Mouse (Mus musculus): ENCODE measurements at regions not wholly inside any gene's neighbourhood (a gene's known extent, or its start where the extent isn't known, plus 50 kb on each side); places are given as distances from the start of the nearest gene placed in this dataset.
A peak's percentile ranks its signal among the peaks of the same experiment; 100 is the strongest.

- H3K9ac ChIP-seq, result no peak overlapping the region
- no peak overlapping the region for H3K27ac ChIP-seq (ENCODE audit: low read depth, low read length)
- ATAC-seq (no peak), DNase-seq (no peak)
- WGBS, result 5% methylated on average over 2 of the region's 2 CpGs
- no peaks in the 10 kb centered on the region for H3K27me3 ChIP-seq (ENCODE audit: insufficient read depth, low read length)
- no peaks in the 10 kb centered on the region for H3K9me3 ChIP-seq (ENCODE audit: low read length)
- H3K4me3 ChIP-seq (ENCODE audit: low read depth, low read length), result no peak overlapping the region
- H3K4me1 ChIP-seq (ENCODE audit: insufficient read depth), result no peaks in the 10 kb centered on the region
- H3K36me3 ChIP-seq (ENCODE audit: insufficient read depth), result no peaks in the 10 kb centered on the region
- H3K4me2 ChIP-seq (ENCODE audit: low read depth), result no peak overlapping the region
- TF ChIP-seq CTCF (IDR thresholded peaks at IDR 0.05; ENCODE audit: low read depth), result no peak
Observed at GRCm38 (mm10) chr14:92958138-92958537, 932.3 kb downstream of the Pcdh9 start.

- no peaks in the 10 kb centered on the region for H3K27me3 ChIP-seq (ENCODE audit: insufficient read depth, low read length)
- H3K9ac ChIP-seq, result no peak overlapping the region
- H3K4me2 ChIP-seq (ENCODE audit: low read depth), result no peak overlapping the region
- no peaks in the 10 kb centered on the region for H3K4me1 ChIP-seq (ENCODE audit: insufficient read depth)
- ATAC-seq, result peak; percentile 79
- 74% methylated on average over 3 of the region's 3 CpGs for WGBS
- H3K9me3 ChIP-seq (ENCODE audit: low read length), result no peaks in the 10 kb centered on the region
- no peak for TF ChIP-seq CTCF (IDR thresholded peaks at IDR 0.05; ENCODE audit: low read depth)
- H3K4me3 ChIP-seq (ENCODE audit: low read depth, low read length), result no peak overlapping the region
- H3K36me3 ChIP-seq (ENCODE audit: insufficient read depth), result no peaks in the 10 kb centered on the region
- peak; percentile 56 for DNase-seq
- H3K27ac ChIP-seq (ENCODE audit: low read depth, low read length), result no peak overlapping the region
Observed at GRCm38 (mm10) chr14:92955485-92955884, 935.0 kb downstream of the Pcdh9 start.

DNA sequence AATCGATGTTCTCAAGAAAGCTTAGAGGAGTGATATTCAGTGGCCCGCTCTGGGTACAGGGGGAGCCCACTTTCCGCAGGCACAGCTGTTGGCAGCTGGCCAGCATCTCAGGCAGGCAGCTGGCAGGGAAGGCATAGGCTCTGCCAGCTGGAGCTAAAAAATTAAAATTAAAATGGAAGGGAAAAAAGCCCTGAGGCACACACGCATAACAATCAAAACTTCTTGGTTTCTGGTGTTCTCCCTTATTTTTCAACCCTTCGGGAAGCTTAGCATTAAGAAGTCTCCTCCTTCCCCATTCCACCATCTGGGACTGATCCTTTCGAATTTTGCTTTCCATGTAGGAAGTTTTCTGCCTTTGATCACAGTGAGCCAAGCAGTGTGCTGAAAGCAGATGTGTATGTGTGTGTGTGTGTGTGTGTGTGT lies 982.8 kb downstream of the Pcdh9 start:
- Histone ChIP-seq H3K27ac (ENCODE audit: low read depth, low read length) (no peak overlapping the region), H3K4me3 (ENCODE audit: low read depth, low read length) (no peak overlapping the region), H3K4me1 (ENCODE audit: insufficient read depth) (no peaks in the 10 kb centered on the region), H3K9me3 (ENCODE audit: low read length) (no peaks in the 10 kb centered on the region), H3K4me2 (ENCODE audit: low read depth) (no peak overlapping the region), H3K9ac (no peak overlapping the region), H3K36me3 (ENCODE audit: insufficient read depth) (no peaks in the 10 kb centered on the region), H3K27me3 (ENCODE audit: insufficient read depth, low read length) (no peaks in the 10 kb centered on the region)
- DNase-seq (peak; percentile 59), ATAC-seq (peak; percentile 71)
- no peak for TF ChIP-seq CTCF (IDR thresholded peaks at IDR 0.05; ENCODE audit: low read depth)
- WGBS, result 24% methylated on average over 6 of the region's 6 CpGs

GRCm38 (mm10) chr14:92874548-92874947 lies 1015.9 kb downstream of the Pcdh9 start:
- Histone ChIP-seq H3K4me1 (ENCODE audit: insufficient read depth) (no peaks in the 10 kb centered on the region), H3K9ac (no peak overlapping the region), H3K4me3 (ENCODE audit: low read depth, low read length) (no peak overlapping the region), H3K4me2 (ENCODE audit: low read depth) (no peak overlapping the region), H3K36me3 (ENCODE audit: insufficient read depth) (no peaks in the 10 kb centered on the region), H3K9me3 (ENCODE audit: low read length) (no peaks in the 10 kb centered on the region), H3K27ac (ENCODE audit: low read depth, low read length) (no peak overlapping the region), H3K27me3 (ENCODE audit: insufficient read depth, low read length) (no peaks in the 10 kb centered on the region)
- ATAC-seq, result no peak
- 75% methylated on average over 7 of the region's 7 CpGs for WGBS
- no peak for DNase-seq
- TF ChIP-seq CTCF (IDR thresholded peaks at IDR 0.05; ENCODE audit: low read depth), result no peak

- Histone ChIP-seq H3K9me3 (ENCODE audit: low read length) (no peaks in the 10 kb centered on the region), H3K4me1 (ENCODE audit: insufficient read depth) (no peaks in the 10 kb centered on the region)
- WGBS, result 59% methylated on average over 2 of the region's 2 CpGs
Observed at GRCm38 (mm10) chr14:92866462-92866861, 1024.0 kb downstream of the Pcdh9 start.

GRCm38 (mm10) chr14:92862942-92863341 lies 1027.5 kb downstream of the Pcdh9 start:
- no peak for TF ChIP-seq CTCF (IDR thresholded peaks at IDR 0.05; ENCODE audit: low read depth)
- no peak overlapping the region for H3K4me2 ChIP-seq (ENCODE audit: low read depth)
- ATAC-seq, result no peak
- no peaks in the 10 kb centered on the region for H3K36me3 ChIP-seq (ENCODE audit: insufficient read depth)
- no peak overlapping the region for H3K27ac ChIP-seq (ENCODE audit: low read depth, low read length)
- 19% methylated on average over 2 of the region's 2 CpGs for WGBS
- no peaks in the 10 kb centered on the region for H3K4me1 ChIP-seq (ENCODE audit: insufficient read depth)
- H3K9me3 ChIP-seq (ENCODE audit: low read length), result no peaks in the 10 kb centered on the region
- no peak for DNase-seq
- H3K9ac ChIP-seq, result no peak overlapping the region
- no peaks in the 10 kb centered on the region for H3K27me3 ChIP-seq (ENCODE audit: insufficient read depth, low read length)
- H3K4me3 ChIP-seq (ENCODE audit: low read depth, low read length), result no peak overlapping the region

More at GRCm38 (mm10) chr14:92866462-92866861, 1024.0 kb downstream of the Pcdh9 start:
- H3K9ac ChIP-seq, result no peak overlapping the region
- TF ChIP-seq CTCF (IDR thresholded peaks at IDR 0.05; ENCODE audit: low read depth), result no peak
- no peak for DNase-seq
- no peak overlapping the region for H3K27ac ChIP-seq (ENCODE audit: low read depth, low read length)
- H3K27me3 ChIP-seq (ENCODE audit: insufficient read depth, low read length), result no peaks in the 10 kb centered on the region
- H3K4me2 ChIP-seq (ENCODE audit: low read depth), result no peak overlapping the region
- no peaks in the 10 kb centered on the region for H3K36me3 ChIP-seq (ENCODE audit: insufficient read depth)
- ATAC-seq, result no peak
- no peak overlapping the region for H3K4me3 ChIP-seq (ENCODE audit: low read depth, low read length)

DNA sequence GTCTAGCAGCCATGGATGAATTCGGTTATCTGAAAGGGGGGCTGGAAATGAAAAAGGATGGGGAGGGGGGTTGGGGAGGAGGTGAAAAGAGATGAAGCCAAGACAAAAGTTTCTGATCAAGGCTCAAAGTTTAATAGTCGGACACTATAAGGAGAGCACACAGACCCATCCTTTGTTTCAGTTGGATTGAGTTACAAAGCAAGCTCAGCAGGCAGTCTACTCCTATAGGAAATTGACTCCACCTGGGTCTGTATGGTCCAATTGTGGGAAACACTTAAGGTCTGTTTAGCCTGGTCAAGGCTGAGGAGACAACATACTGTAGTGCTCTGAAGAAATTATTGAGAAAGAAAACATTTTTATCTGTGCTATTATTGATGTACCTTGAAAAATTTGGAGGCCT lies 1029.8 kb downstream of the Pcdh9 start:
- H3K4me2 ChIP-seq (ENCODE audit: low read depth), result no peak overlapping the region
- no peak overlapping the region for H3K27ac ChIP-seq (ENCODE audit: low read depth, low read length)
- no peaks in the 10 kb centered on the region for H3K36me3 ChIP-seq (ENCODE audit: insufficient read depth)
- no peaks in the 10 kb centered on the region for H3K9me3 ChIP-seq (ENCODE audit: low read length)
- WGBS, result 46% methylated on average over 2 of the region's 2 CpGs
- no peaks in the 10 kb centered on the region for H3K4me1 ChIP-seq (ENCODE audit: insufficient read depth)
- no peak for ATAC-seq
- H3K4me3 ChIP-seq (ENCODE audit: low read depth, low read length), result no peak overlapping the region
- no peak for DNase-seq
- no peaks in the 10 kb centered on the region for H3K27me3 ChIP-seq (ENCODE audit: insufficient read depth, low read length)
- no peak overlapping the region for H3K9ac ChIP-seq
- TF ChIP-seq CTCF (IDR thresholded peaks at IDR 0.05; ENCODE audit: low read depth), result no peak

DNA sequence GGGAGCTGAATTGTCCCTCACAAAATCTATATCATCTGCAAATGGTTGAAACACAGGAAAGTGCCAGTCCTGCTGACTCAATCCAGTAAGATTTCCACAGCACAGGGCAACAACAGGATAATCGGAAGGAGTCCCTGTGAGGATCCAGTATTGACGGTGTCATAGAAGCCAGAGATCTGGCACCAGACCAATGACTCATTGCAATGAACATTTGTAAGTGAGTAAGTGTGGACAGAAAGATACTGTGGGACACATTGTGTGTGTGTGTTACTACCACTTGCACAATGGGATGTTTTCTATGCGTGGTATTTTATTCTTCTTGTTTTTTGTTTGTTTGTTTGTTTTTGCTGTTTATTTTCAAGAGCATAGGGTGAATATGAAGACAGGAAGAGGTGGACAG lies 1056.8 kb downstream of the Pcdh9 start:
- 90% methylated on average over 3 of the region's 3 CpGs for WGBS
- Histone ChIP-seq H3K27me3 (ENCODE audit: insufficient read depth, low read length) (no peaks in the 10 kb centered on the region), H3K4me2 (ENCODE audit: low read depth) (no peak overlapping the region), H3K27ac (ENCODE audit: low read depth, low read length) (no peak overlapping the region), H3K9me3 (ENCODE audit: low read length) (no peaks in the 10 kb centered on the region), H3K4me1 (ENCODE audit: insufficient read depth) (no peaks in the 10 kb centered on the region), H3K36me3 (ENCODE audit: insufficient read depth) (no peaks in the 10 kb centered on the region), H3K4me3 (ENCODE audit: low read depth, low read length) (no peak overlapping the region), H3K9ac (no peak overlapping the region)
- DNase-seq (no peak), ATAC-seq (no peak)
- TF ChIP-seq CTCF (IDR thresholded peaks at IDR 0.05; ENCODE audit: low read depth), result no peak

Measured in forebrain, postnatal 0 days (tissue).